Mouse (Mus musculus): ENCODE measurements around the gene Pou6f1. TPM values are rescaled to one million over a fixed set of nuclear protein-coding genes. Genes with fewer than 3 reads are reported as not detected.
"Not testable (repeated sequence)": the region's sequence is repeated elsewhere in the genome, so short reads cannot be mapped to it uniquely, and the experiment has no call there.

Pou6f1 gene
- polyA plus RNA-seq, 1 experiment from 2014 or later = 4.7 TPM

DNA sequence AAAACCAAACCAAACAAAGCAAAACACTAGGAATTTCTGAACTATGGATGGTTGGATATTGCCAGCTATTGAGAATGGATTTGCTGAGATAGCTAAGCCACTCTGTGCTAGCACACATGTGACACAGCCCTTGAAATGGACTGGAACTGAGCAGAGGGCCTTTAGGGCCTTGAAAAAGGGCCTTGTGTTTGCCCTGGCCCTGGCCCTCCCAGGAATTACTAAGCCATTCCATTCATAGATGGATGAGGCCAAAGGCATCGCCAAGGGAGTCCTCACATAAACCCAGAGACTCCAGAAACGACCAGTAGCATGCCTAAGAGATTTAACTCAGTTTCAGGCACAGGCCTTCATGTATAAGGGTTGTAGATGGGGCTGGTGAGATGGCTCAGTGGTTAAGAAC lies 33.3 kb downstream of the Pou6f1 start:
- Histone ChIP-seq H3K27me3 (ENCODE audit: low read depth, poor library complexity, severe bottlenecking) (no peaks in the 10 kb centered on the region), H3K27ac (replicated peaks) (no peak overlapping the region), H3K4me1 (no peaks in the 10 kb centered on the region), H3K9me3 (replicated peaks) (no peaks in the 10 kb centered on the region), H3K4me3 (no peak overlapping the region), H3K36me3 (no peaks in the 10 kb centered on the region)
- no peak for DNase-seq (ENCODE audit: low spot score)
- WGBS = 59% methylated on average over 2 of the region's 2 CpGs

DNA sequence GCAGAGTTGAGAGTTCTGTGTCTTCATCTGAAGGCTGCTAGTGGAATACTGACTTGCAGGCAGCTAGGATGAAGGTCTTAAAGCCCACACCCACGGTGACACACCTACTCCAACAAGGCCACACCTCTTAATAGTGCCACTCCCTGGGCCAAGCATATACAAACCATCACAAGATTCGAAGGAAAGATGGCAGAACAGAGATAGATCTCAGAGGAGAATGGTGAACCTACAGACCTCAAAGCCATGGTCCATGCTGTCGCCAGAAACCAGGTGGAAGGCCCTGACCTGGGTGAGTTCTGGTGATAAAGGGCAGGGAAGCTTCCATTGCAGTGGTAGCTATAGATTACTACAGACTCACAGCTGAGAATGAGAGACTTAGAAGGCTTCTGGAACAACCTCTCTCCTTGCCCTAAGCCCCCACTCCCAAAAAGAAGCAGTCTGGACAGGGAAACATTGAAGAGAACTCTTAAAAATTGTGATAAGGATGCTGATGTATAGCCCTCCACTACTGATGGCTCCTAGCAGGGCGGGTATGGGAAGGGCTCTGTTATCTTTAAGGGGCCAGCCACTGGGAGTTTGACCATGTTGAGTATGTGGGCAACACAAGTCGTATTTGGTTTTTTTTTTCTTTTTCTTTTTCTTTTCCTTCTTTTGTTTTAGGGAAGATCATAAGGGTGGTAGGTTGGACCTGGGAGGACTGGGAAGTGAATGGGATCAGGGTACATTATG lies 41.9 kb downstream of the Pou6f1 start:
- WGBS = 80% methylated on average over 5 of the region's 5 CpGs
- no peak for DNase-seq (ENCODE audit: low spot score)
- no peaks in the 10 kb centered on the region for H3K27me3 ChIP-seq (ENCODE audit: low read depth, poor library complexity, severe bottlenecking)

DNA sequence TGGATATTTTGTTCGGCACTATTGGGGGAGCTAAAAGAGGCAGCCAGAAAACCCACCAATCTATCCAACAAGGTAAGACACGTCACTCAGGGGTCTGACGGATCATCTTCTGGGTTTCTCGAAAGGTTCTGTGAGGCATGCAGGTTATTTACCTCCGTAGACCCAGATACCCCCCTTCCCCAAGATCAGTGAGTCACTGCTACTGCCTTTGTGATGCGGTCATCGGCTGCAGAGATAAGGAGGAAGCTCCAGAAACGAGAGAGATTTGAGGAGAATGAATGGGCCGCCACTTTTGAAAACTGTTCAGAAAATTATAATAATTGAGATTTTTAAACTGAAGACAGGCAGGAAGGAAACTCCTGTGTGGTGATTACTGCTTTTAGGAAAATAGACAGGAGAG lies 43.4 kb downstream of the Pou6f1 start:
- peaks cover 7% of the 10 kb centered on the region for H3K4me1 ChIP-seq
- DNase-seq (ENCODE audit: low spot score) = no peak
- H3K4me3 ChIP-seq = no peak overlapping the region
- no peaks in the 10 kb centered on the region for H3K36me3 ChIP-seq
- no peak overlapping the region for H3K27ac ChIP-seq (replicated peaks)
- no peaks in the 10 kb centered on the region for H3K9me3 ChIP-seq (replicated peaks)
- 87% methylated on average over 9 of the region's 9 CpGs for WGBS
- H3K27me3 ChIP-seq (ENCODE audit: low read depth, poor library complexity, severe bottlenecking) = no peaks in the 10 kb centered on the region

More for the DNA sequence above, 41.9 kb downstream of the Pou6f1 start:
- Histone ChIP-seq H3K27ac (replicated peaks) (no peak overlapping the region), H3K4me3 (no peak overlapping the region), H3K36me3 (no peaks in the 10 kb centered on the region), H3K4me1 (no peaks in the 10 kb centered on the region), H3K9me3 (replicated peaks) (no peaks in the 10 kb centered on the region)

DNA sequence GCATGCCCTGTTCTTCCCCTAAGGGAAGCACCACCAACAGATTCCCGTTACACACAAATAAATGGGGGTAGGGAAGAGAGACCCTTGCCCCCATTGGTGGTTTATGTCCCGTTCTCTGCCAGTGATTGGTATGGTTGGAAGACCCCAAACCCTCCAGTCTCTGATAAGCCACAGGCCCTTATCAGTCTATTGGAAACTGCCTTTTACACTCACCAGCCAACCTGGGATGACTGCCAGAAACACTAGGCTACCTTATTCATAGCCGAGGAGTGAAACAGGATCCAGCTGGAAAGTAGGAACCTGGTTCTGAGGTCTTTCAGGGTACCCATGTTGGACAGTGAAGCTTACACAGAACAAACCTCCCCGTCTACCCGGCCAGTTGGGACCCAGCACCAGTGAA lies 43.8 kb downstream of the Pou6f1 start:
- Histone ChIP-seq H3K36me3 (no peaks in the 10 kb centered on the region), H3K4me3 (no peak overlapping the region), H3K27ac (replicated peaks) (no peak overlapping the region), H3K4me1 (peaks cover 9% of the 10 kb centered on the region), H3K27me3 (ENCODE audit: low read depth, poor library complexity, severe bottlenecking) (no peaks in the 10 kb centered on the region), H3K9me3 (replicated peaks) (no peaks in the 10 kb centered on the region)
- WGBS = 89% methylated on average over 5 of the region's 5 CpGs
- no peak for DNase-seq (ENCODE audit: low spot score)

DNA sequence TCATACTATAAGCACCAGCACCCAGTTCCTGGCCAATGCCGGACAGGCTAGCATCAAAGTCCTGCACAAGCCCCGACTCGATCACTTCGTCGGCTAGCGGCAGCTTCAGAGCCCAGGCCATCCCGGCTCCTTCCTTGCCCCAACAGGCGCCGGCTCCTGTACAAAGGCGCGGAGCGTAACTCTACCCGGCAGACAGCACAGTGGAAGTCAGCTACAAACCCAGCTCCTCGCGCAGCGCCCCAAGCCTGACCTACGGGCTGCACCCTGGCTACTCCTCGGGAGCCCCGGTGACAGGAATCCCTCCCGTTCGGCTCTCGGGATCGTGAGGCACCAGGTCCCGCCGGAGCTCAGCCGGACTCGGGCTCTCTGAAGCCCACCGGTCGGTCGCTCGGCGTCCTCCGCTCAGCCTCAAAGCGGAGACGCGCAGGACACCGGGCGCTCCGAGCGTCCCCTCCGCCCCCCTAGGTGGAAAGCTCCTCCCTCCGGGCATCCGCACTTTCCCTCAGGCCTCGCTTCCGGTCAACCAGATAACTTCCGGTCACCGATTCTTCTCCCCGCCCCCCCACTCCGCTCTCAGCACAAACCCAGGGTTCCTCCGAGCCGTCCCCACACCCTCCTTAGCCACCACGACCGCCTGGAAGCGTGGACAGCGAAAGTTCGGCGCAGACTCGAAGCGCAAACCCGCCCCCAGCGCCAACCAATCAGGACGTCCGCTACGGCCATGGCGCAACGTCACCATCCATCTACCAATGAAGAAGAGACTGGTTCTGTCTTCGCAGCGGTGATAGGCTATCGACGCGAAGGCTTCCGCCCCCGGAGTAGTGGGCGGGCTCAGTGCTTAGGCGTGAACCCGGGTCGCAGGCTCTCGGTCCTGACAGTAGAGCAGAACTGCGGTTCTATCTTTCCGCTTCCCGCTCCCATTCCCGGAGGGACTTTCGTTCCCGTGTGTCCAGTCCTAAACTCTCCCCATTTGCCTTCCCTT lies 48.2 kb downstream of the Pou6f1 start, which contains the start of gene Tfcp2:
Gene Tfcp2 (minus strand): TSS at position 683 of the 982 bp plus-strand sequence.
- Histone ChIP-seq H3K4me1 (peaks cover 19% of the 10 kb centered on the region), H3K27me3 (ENCODE audit: low read depth, poor library complexity, severe bottlenecking) (no peaks in the 10 kb centered on the region), H3K36me3 (peaks cover 36% of the 10 kb centered on the region), H3K9me3 (replicated peaks) (no peaks in the 10 kb centered on the region; the same call in 1 of the 2 replicates), H3K4me3 (peak within 1 kb of the TSS; percentile 81), H3K27ac (replicated peaks) (peak within 1 kb of the TSS; percentile 91)
- peak; percentile 99 for DNase-seq (ENCODE audit: low spot score)
- WGBS = under 1% methylated on average over 84 of the region's 84 CpGs

DNA sequence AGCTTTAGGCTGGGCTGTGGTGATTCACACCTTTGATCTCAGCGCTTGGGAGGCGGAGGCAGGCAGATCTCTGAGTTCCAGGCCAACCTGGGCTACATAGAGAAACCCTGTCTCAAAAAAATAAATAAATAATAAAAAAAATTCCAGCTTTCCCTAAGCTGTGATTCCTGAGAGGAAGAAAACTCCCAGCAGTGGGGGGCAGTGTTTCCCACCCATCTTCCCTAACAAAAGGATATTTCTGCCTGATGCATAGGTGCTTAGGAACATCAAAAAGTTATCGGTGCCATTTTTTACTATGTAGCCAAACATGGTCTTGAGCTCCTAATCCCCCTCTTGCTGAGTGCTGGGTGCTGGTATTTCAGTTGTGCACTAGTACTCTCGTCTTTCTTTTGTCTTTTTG lies 49.5 kb downstream of the Pou6f1 start:
- peaks cover 19% of the 10 kb centered on the region for H3K4me1 ChIP-seq
- WGBS = 95% methylated on average over 4 of the region's 4 CpGs
- H3K27ac ChIP-seq (replicated peaks) = no peak overlapping the region
- peaks cover 10% of the 10 kb centered on the region for H3K9me3 ChIP-seq (replicated peaks)
- DNase-seq (ENCODE audit: low spot score) = no peak
- no peaks in the 10 kb centered on the region for H3K27me3 ChIP-seq (ENCODE audit: low read depth, poor library complexity, severe bottlenecking)
- peaks cover 49% of the 10 kb centered on the region for H3K36me3 ChIP-seq
- peak overlapping the region; percentile 81 for H3K4me3 ChIP-seq

DNA sequence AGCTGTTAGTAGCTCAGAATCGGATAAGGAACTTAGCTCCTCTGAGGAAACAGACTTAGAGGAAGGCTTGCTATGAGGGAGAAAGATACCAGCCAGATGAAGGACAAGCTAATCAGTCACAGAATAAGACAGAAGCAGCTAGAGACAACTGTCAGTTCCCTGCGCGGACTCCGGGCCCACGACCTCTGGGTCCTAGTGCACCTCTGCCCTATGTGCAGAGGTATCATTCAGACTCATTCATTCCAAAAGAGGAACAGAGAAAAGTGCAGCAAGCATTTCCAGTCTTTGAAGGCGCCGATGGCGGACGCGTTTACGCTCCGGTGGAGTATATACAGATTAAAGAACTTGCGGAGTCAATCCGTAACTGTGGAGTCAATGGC lies 56.1 kb downstream of the Pou6f1 start:
- H3K27ac ChIP-seq (replicated peaks); DNase-seq (ENCODE audit: low spot score); H3K27me3 ChIP-seq (ENCODE audit: low read depth, poor library complexity, severe bottlenecking); H3K4me1 ChIP-seq; H3K4me3 ChIP-seq: not testable (repeated sequence)
- Histone ChIP-seq H3K36me3 (peaks cover 86% of the 10 kb centered on the region), H3K9me3 (replicated peaks) (peaks cover 18% of the 10 kb centered on the region)
- WGBS = 97% methylated on average over 14 of the region's 14 CpGs

DNA sequence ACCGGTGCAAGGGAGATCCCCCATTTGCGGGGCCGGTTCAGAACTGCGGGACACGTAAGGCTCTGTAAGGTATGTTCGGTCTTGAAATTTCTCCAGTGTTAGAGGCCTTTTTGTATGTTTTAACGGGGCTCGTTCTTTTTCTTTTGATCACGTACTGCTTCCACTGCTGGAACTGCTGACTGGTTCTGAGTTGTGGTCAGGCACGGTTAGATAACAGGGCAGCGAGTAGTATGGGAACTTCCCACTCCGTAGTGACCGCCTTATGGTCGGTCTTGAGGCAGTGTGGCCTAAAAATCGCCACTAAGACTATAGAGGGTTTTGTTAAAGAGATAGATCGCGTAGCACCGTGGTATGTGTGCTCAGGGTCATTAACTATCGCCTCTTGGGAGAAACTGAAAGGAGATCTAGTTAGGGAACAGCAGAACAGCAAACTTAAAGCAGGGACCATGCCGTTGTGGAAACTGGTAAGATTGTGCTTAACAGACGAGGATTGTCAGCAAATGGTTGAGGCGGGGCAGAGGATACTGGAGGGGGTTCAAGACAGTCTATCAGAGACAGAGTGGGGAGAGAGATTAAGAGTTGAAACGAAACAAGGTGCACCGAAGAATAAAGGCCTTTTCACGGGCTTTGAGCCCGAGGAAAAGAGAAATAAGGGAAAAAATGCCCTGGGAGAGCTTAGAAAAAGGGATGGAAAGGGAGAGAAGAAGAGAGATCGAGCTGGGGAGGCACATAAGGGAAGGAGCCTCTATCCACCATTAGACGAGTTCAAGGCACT lies 56.7 kb downstream of the Pou6f1 start:
- not testable (repeated sequence) for H3K27ac ChIP-seq (replicated peaks); H3K4me3 ChIP-seq; H3K4me1 ChIP-seq; DNase-seq (ENCODE audit: low spot score); H3K27me3 ChIP-seq (ENCODE audit: low read depth, poor library complexity, severe bottlenecking)
- H3K9me3 ChIP-seq (replicated peaks) = peaks cover 18% of the 10 kb centered on the region
- 95% methylated on average over 28 of the region's 28 CpGs for WGBS
- H3K36me3 ChIP-seq = peaks cover 80% of the 10 kb centered on the region

DNA sequence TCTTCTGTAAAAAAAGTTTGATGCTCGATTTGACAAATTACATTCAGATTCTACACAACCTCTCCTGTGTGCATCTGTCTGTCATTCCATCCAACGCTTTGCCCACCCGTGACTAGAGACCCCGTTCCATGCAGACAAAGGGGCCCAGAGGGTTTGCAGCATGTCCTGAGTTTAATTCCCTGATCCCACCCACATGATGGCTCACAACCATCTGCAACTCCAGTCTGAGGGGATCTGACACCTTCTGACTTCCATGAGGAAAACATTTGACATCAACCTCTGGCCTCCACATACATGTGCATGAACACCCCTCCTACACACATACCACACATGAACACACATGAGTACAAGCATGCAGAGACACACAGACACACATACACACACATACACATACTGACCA lies 58.4 kb downstream of the Pou6f1 start:
- WGBS = 92% methylated on average over 4 of the region's 4 CpGs
- Histone ChIP-seq H3K9me3 (replicated peaks) (peaks cover 18% of the 10 kb centered on the region), H3K4me1 (no peaks in the 10 kb centered on the region), H3K36me3 (peaks cover 77% of the 10 kb centered on the region), H3K4me3 (no peak overlapping the region), H3K27ac (replicated peaks) (no peak overlapping the region), H3K27me3 (ENCODE audit: low read depth, poor library complexity, severe bottlenecking) (no peaks in the 10 kb centered on the region)
- DNase-seq (ENCODE audit: low spot score) = no peak

DNA sequence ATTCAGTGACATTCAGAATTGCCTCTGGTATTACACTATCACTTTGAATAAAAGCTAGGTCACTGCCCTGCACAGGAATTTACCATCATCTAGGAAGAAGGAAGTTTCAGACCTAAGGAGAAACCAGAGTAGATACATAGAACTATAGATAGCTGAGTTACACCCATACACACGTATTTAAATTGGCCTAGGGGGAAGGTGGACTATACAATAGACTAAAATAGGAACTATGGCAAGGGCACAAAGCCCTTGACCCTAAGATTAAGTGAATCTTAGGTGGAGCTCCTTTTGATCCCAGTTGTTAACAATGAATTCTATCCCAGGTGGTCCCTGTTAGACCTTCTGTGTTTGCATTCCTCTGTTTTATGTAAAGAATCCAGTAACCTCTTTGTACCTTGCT lies 58.8 kb downstream of the Pou6f1 start:
- 77% methylated on average over 1 of the region's 1 CpGs for WGBS
- H3K27me3 ChIP-seq (ENCODE audit: low read depth, poor library complexity, severe bottlenecking); H3K4me3 ChIP-seq; DNase-seq (ENCODE audit: low spot score); H3K27ac ChIP-seq (replicated peaks); H3K4me1 ChIP-seq: not testable (repeated sequence)
- peaks cover 16% of the 10 kb centered on the region for H3K9me3 ChIP-seq (replicated peaks)
- H3K36me3 ChIP-seq = peaks cover 77% of the 10 kb centered on the region

DNA sequence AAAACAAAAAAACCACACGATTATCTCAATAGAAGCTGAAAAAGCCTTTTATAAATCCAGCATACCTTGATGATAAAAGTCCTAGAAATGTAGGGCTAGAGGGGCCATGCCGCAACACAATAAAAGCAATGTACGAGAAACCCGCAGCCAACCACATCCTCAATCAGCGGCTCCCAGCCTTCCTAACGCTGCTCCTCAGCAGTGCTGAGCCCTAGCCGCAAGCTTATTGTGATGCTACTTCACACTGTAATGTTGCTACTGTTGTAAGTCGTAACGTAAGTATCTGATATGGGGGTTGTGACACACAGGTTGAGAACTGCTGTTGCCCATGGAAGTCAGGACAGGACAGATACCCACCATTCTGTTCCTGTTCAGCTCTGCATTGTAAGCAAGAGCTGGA lies 60.4 kb downstream of the Pou6f1 start:
- Histone ChIP-seq H3K27me3 (ENCODE audit: low read depth, poor library complexity, severe bottlenecking) (no peaks in the 10 kb centered on the region), H3K27ac (replicated peaks) (no peak overlapping the region), H3K9me3 (replicated peaks) (peaks cover 11% of the 10 kb centered on the region; the same call in 1 of the 2 replicates), H3K36me3 (peaks cover 78% of the 10 kb centered on the region), H3K4me1 (no peaks in the 10 kb centered on the region), H3K4me3 (no peak overlapping the region)
- WGBS = 96% methylated on average over 9 of the region's 9 CpGs
- DNase-seq (ENCODE audit: low spot score) = no peak

DNA sequence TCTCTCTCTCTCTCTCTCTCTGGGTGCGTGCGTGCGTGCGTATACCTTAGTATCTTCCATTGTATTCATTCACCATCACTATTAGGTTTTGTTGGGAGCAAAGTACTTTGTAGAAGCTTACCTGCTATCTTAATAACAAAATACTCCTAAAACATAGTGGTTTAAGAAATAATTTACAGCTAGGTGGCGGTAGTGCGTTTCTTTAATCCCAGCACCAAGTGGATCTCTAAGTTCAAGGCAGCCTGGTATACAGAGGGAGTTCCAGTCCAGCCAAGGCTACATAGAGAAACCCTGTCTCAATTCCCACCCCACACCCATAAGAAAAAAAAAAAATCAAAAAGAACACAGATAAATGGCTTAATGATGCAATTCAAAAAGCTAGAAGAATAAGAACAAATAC lies 61.9 kb downstream of the Pou6f1 start:
- WGBS = 86% methylated on average over 6 of the region's 6 CpGs
- Histone ChIP-seq H3K4me1 (no peaks in the 10 kb centered on the region), H3K27ac (replicated peaks) (no peak overlapping the region), H3K4me3 (no peak overlapping the region), H3K27me3 (ENCODE audit: low read depth, poor library complexity, severe bottlenecking) (no peaks in the 10 kb centered on the region), H3K36me3 (peaks cover 78% of the 10 kb centered on the region), H3K9me3 (replicated peaks) (peaks cover 8% of the 10 kb centered on the region; the same call in 1 of the 2 replicates)
- no peak for DNase-seq (ENCODE audit: low spot score)
